Mouse (Mus musculus) ES-E14 (cell line): ENCODE results near the gene 9530053A07Rik.

Experiments used
- CHD2 ChIP-seq: IDR thresholded peaks from 2 replicates; pipeline ENCODE4 v1.6.1; 2014; ENCODE audit warnings: mild to moderate bottlenecking, low read depth, low read length, inconsistent platforms
- HCFC1 ChIP-seq: IDR thresholded peaks from 2 replicates; pipeline ENCODE4 v1.6.1; 2012; ENCODE audit warnings: low read length, inconsistent platforms, borderline replicate concordance; ENCODE audit not compliant: insufficient read depth
- MAFK ChIP-seq: IDR thresholded peaks from 2 replicates; pipeline ENCODE4 v1.6.1; 2014; ENCODE audit warnings: mild to moderate bottlenecking, low read depth, low read length, inconsistent platforms; ENCODE audit not compliant: insufficient read depth
- ZC3H11A ChIP-seq: IDR thresholded peaks from 2 replicates; pipeline ENCODE4 v1.6.1; 2012; ENCODE audit warnings: low read depth, mild to moderate bottlenecking, inconsistent platforms, low read length, borderline replicate concordance
- ZNF384 ChIP-seq: IDR thresholded peaks from 2 replicates; pipeline ENCODE4 v1.6.1; 2012; ENCODE audit warnings: low read depth, low read length, inconsistent platforms

DNA sequence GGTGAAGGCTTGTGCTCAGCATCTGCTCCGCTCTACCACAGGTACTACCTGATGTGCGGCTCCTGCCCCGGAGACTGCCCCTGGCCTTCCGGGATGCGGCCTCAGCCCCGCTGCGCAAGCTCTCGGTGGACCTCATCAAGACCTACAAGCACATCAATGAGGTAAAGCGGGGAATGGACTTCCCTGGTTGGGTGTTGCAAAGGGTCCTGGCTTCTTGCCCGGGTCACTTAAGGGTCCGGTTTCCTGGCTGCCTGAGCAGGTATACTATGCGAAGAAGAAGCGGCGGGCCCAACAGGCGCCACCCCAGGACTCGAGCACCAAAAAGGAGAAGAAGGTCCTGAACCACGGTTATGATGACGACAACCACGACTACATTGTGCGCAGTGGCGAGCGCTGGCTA lies 53.1 kb downstream of the 9530053A07Rik start:
- TF ChIP-seq ZC3H11A (no peak), CHD2 (no peak), ZNF384 (no peak), HCFC1 (no peak), MAFK (no peak)
